Mouse (Mus musculus) activated CD4-positive, CD25-positive, alpha-beta regulatory T cell, adult 4 months (primary cell): ENCODE measurements around the gene Actrt3. TPM values are rescaled to one million over a fixed set of nuclear protein-coding genes. Genes with fewer than 3 reads are reported as not detected.

Experiments used
- ATAC-seq: one replicate; pipeline ENCODE4 v1.8.0; 2017
- polyA plus RNA-seq, 2 experiments: library from polyadenylated mRNA; unstranded; fragments of 100-300 nt; shearing (Covaris generic); gene quantifications; one replicate each; pipeline ENCODE4 v1.2.1; 2017

Gene Actrt3
- under 1 TPM in 1 of 2 experiments, not detected in 1; 0.24 TPM for polyA plus RNA-seq

- ATAC-seq = no peak
Observed at GRCm38 (mm10) chr3:30599711-30600545, at the start of gene Actrt3. Gene Actrt3, minus strand, starts transcription at chr3:30599939.

GRCm38 (mm10) chr3:30648466-30648865, 48.7 kb upstream of the Actrt3 start:
- no peak for ATAC-seq

GRCm38 (mm10) chr3:30647440-30648090, 47.8 kb upstream of the Actrt3 start, which contains the start of gene Lrrc34:
Gene Lrrc34, minus strand, starts transcription at chr3:30647869.
- no peak for ATAC-seq

- ATAC-seq = no peak
Observed at GRCm38 (mm10) chr3:30646761-30647160, 47.0 kb upstream of the Actrt3 start.

GRCm38 (mm10) chr3:30644207-30644606, 44.5 kb upstream of the Actrt3 start, which contains the start of gene Lrriq4:
Gene Lrriq4, plus strand, starts transcription at chr3:30644507.
- ATAC-seq = no peak

GRCm38 (mm10) chr3:30635629-30636028, 35.9 kb upstream of the Actrt3 start:
- ATAC-seq = no peak

GRCm38 (mm10) chr3:30633681-30634080, 33.9 kb upstream of the Actrt3 start:
- ATAC-seq = no peak

- ATAC-seq = no peak
Observed at GRCm38 (mm10) chr3:30620132-30620531, 20.4 kb upstream of the Actrt3 start.

GRCm38 (mm10) chr3:30610930-30611329, 11.2 kb upstream of the Actrt3 start:
- ATAC-seq = peak; percentile 62

- peak; percentile 53 for ATAC-seq
Observed at GRCm38 (mm10) chr3:30608999-30609398, 9.3 kb upstream of the Actrt3 start.

GRCm38 (mm10) chr3:30603256-30603655, 3.5 kb upstream of the Actrt3 start:
- no peak for ATAC-seq

GRCm38 (mm10) chr3:30602740-30603098, 3.0 kb upstream of the Actrt3 start:
- peak; percentile 33 for ATAC-seq

- ATAC-seq = peak; percentile 79
Observed at GRCm38 (mm10) chr3:30602065-30602739, 2.5 kb upstream of the Actrt3 start, which contains the start of gene Mynn. Gene Mynn, plus strand, starts transcription at chr3:30602065.

- no peak for ATAC-seq
Observed at GRCm38 (mm10) chr3:30601610-30602064, 1.9 kb upstream of the Actrt3 start.

- ATAC-seq = peak; percentile 37
Observed at GRCm38 (mm10) chr3:30601175-30601574, 1.4 kb upstream of the Actrt3 start.

GRCm38 (mm10) chr3:30600717-30601116, 978 bp upstream of the Actrt3 start:
- no peak for ATAC-seq

GRCm38 (mm10) chr3:30597271-30597670, 2.5 kb downstream of the Actrt3 start:
- no peak for ATAC-seq

GRCm38 (mm10) chr3:30595111-30595832, 4.5 kb downstream of the Actrt3 start:
- ATAC-seq = no peak

GRCm38 (mm10) chr3:30593719-30594485, 5.8 kb downstream of the Actrt3 start:
- peak; percentile 39 for ATAC-seq

GRCm38 (mm10) chr3:30592418-30592853, 7.3 kb downstream of the Actrt3 start:
- ATAC-seq = peak; percentile 77

GRCm38 (mm10) chr3:30588865-30589264, 10.9 kb downstream of the Actrt3 start:
- ATAC-seq = no peak
